Mouse (Mus musculus) spleen, adult 12 weeks (tissue): ENCODE measurements at regions not wholly inside any gene's neighbourhood (a gene's known extent, or its start where the extent isn't known, plus 50 kb on each side); places are given as distances from the start of the nearest gene placed in this dataset.
A peak's percentile ranks its signal among the peaks of the same experiment; 100 is the strongest.

Experiments used
- DNase-seq: peaks from one replicate; pipeline ENCODE4 v3.0.0; 2022; ENCODE audit warnings: low spot score

- no peak for DNase-seq
Observed at GRCm38 (mm10) chr10:118624368-118624767, 183.5 kb downstream of the Ifng start.

- no peak for DNase-seq
Observed at GRCm38 (mm10) chr10:118628000-118628399, 187.2 kb downstream of the Ifng start.

GRCm38 (mm10) chr10:118629360-118630040, 188.7 kb downstream of the Ifng start:
- DNase-seq: no peak

GRCm38 (mm10) chr10:118631786-118632185, 190.9 kb downstream of the Ifng start:
- DNase-seq: no peak

GRCm38 (mm10) chr10:118632187-118632586, 191.3 kb downstream of the Ifng start:
- no peak for DNase-seq

- peak; percentile 2 for DNase-seq
Observed at GRCm38 (mm10) chr10:118633429-118633828, 192.6 kb downstream of the Ifng start.

GRCm38 (mm10) chr10:118639097-118639496, 198.3 kb downstream of the Ifng start:
- DNase-seq: no peak

- no peak for DNase-seq
Observed at GRCm38 (mm10) chr10:118640121-118640809, 199.4 kb downstream of the Ifng start.

GRCm38 (mm10) chr10:118640810-118641427, 200.1 kb downstream of the Ifng start:
- no peak for DNase-seq

GRCm38 (mm10) chr10:118643622-118644021, 202.8 kb downstream of the Ifng start:
- DNase-seq: no peak

- no peak for DNase-seq
Observed at GRCm38 (mm10) chr10:118648111-118648510, 207.3 kb downstream of the Ifng start.

- no peak for DNase-seq
Observed at GRCm38 (mm10) chr10:118656561-118656960, 213.4 kb downstream of the Dyrk2 start.

GRCm38 (mm10) chr10:118666009-118666408, 204.0 kb downstream of the Dyrk2 start:
- no peak for DNase-seq

GRCm38 (mm10) chr10:118675816-118676465, 194.1 kb downstream of the Dyrk2 start:
- DNase-seq: no peak

GRCm38 (mm10) chr10:118678750-118679418, 191.1 kb downstream of the Dyrk2 start:
- no peak for DNase-seq

GRCm38 (mm10) chr10:118679507-118679906, 190.5 kb downstream of the Dyrk2 start:
- DNase-seq: no peak

GRCm38 (mm10) chr10:118680896-118681295, 189.1 kb downstream of the Dyrk2 start:
- no peak for DNase-seq

- DNase-seq: no peak
Observed at GRCm38 (mm10) chr10:118683356-118683755, 186.7 kb downstream of the Dyrk2 start.

GRCm38 (mm10) chr10:118699292-118699691, 170.7 kb downstream of the Dyrk2 start:
- no peak for DNase-seq

GRCm38 (mm10) chr10:118700115-118700514, 169.9 kb downstream of the Dyrk2 start:
- no peak for DNase-seq

- DNase-seq: no peak
Observed at GRCm38 (mm10) chr10:118706020-118706419, 164.0 kb downstream of the Dyrk2 start.

GRCm38 (mm10) chr10:118709718-118710117, 160.3 kb downstream of the Dyrk2 start:
- DNase-seq: no peak
